ENCODE assay signal across 8 mouse cellular contexts in the genomic region with DNA sequence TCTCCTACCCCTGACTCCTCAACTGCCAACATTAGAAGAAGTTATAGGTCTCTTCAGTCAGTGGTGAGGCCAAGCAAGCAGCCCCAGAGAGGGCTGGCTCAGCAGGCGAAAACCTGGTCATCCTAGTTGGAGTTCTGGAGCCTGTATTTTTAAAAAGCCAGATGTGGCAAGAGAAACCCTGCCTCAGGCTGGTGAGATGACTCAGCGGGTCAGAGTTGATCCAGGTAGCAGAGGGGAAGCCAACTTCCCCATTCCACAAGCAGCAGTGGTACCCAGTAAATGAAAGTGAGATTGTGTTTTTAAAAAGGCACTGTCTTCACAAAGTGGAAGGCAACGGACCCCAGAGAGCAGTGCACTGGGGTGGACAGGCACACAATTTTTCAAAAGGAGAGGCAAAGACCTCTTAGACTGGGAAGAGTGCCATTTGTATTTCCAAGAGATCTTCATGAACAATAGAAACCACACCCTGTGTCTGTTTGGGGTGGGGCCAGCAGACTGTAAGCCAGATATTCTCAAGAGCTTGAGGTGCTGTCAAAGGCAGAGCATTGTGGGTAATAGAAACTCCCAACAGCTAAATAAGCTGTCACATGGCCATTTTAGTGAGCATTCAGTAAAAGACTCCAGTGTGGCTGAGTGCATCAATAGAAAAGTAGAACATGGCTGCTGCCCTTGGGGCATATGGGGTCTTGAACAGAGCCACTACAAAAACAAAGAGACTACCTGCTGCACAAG. TPM values are rescaled to one million over a fixed set of nuclear protein-coding genes. Genes with fewer than 3 reads are reported as not detected.
A peak's percentile ranks its signal among the peaks of the same experiment; 100 is the strongest.
DNase-seq lines count a peak whose midpoint lies in the region; ATAC-seq lines count a peak whose summit lies in the region.

No protein-coding gene starts in this region.

- H3K4me1 ChIP-seq in hindbrain, embryonic 12.5 days, result peaks cover 3% of the 10 kb centered on the region; the same call in 1 of the 2 replicates
- no peaks in the 10 kb centered on the region for H3K4me1 ChIP-seq in hindbrain, embryonic 14.5 days (replicated peaks; ENCODE audit: control insufficient read depth, insufficient read depth, low read length)
- peaks cover 9% of the 10 kb centered on the region; the same call in 1 of the 2 replicates for H3K4me1 ChIP-seq in brown adipose tissue, adult 24 weeks (ENCODE audit: control insufficient read depth, insufficient read depth, insufficient read length, low read length)

- H3K27ac ChIP-seq in hindbrain, embryonic 12.5 days, result 0 out of 2 replicates have a peak overlapping the region, but pooled peaks have one; percentile 19
- H3K27ac ChIP-seq in hindbrain, embryonic 14.5 days, result no peak overlapping the region
- 0 out of 2 replicates have a peak overlapping the region, but pooled peaks have one; percentile 3 for H3K27ac ChIP-seq in brown adipose tissue, adult 24 weeks (replicated peaks; ENCODE audit: low read depth, low read length)

- H3K36me3 ChIP-seq in hindbrain, embryonic 12.5 days, result peaks cover 99% of the 10 kb centered on the region
- peaks cover 91% of the 10 kb centered on the region for H3K36me3 ChIP-seq in hindbrain, embryonic 14.5 days (replicated peaks; ENCODE audit: control insufficient read depth, insufficient read depth)

- WGBS in hindbrain, embryonic 12.5 days, result 84% methylated on average over 3 of the region's 3 CpGs
- 83% methylated on average over 3 of the region's 3 CpGs for WGBS in hindbrain, embryonic 14.5 days

- no peaks in the 10 kb centered on the region for H3K27me3 ChIP-seq in hindbrain, embryonic 12.5 days
- H3K27me3 ChIP-seq in hindbrain, embryonic 14.5 days (ENCODE audit: control insufficient read depth, insufficient read depth, low read length), result no peaks in the 10 kb centered on the region

- no peak for DNase-seq in hindbrain, embryonic 14.5 days (ENCODE audit: low spot score)
- DNase-seq in lung, postnatal 4 days, result peak; percentile 54 to 65
- no peak for DNase-seq in layer of hippocampus, adult 9-10 months (ENCODE audit: low spot score)
- no peak for DNase-seq in cerebellum, adult 11-12 months
- DNase-seq in layer of hippocampus, adult 8-10 months (ENCODE audit: low spot score in 2 of 2), result no peak

- H3K4me3 ChIP-seq in hindbrain, embryonic 12.5 days, result no peak overlapping the region
- H3K4me3 ChIP-seq in hindbrain, embryonic 14.5 days (replicated peaks; ENCODE audit: low read length), result no peak overlapping the region
- H3K4me3 ChIP-seq in brown adipose tissue, adult 24 weeks (ENCODE audit: insufficient read depth, low read depth, low read length), result no peak overlapping the region

- no peaks in the 10 kb centered on the region for H3K9me3 ChIP-seq in hindbrain, embryonic 12.5 days (replicated peaks)
- H3K9me3 ChIP-seq in hindbrain, embryonic 14.5 days (ENCODE audit: control insufficient read depth, low read length), result no peaks in the 10 kb centered on the region

- H3K4me2 ChIP-seq in hindbrain, embryonic 12.5 days (replicated peaks), result no peak overlapping the region
- no peak overlapping the region for H3K4me2 ChIP-seq in hindbrain, embryonic 14.5 days (replicated peaks)

- ATAC-seq in hindbrain, embryonic 12.5 days (ENCODE audit: low FRiP score), result no peak
- ATAC-seq in hindbrain, embryonic 14.5 days (ENCODE audit: low FRiP score), result no peak
- peak; percentile 52 to 71 for ATAC-seq in hematopoietic stem cell, adult 5-6 weeks (replicated peaks in 1 of 2; ENCODE audit: insufficient read depth in 1 of 2, low FRiP score in 2 of 2, low TSS enrichment in 1 of 2, low read depth in 1 of 2, poor library complexity in 2 of 2, severe bottlenecking in 2 of 2)

- H3K9ac ChIP-seq in hindbrain, embryonic 12.5 days, result no peak overlapping the region
- no peak overlapping the region for H3K9ac ChIP-seq in hindbrain, embryonic 14.5 days

RNA-seq across cellular contexts. Expression of a gene that starts 33.1 kb away (rescaled TPM):
- 672 and 677 TPM in 2 replicates for polyA plus RNA-seq in hindbrain, embryonic 12.5 days (2016; fragmentation: Nextera tagmentation; extraction: Ambion mirVana)
- 404 and 463 TPM in 2 replicates for polyA plus RNA-seq in hindbrain, embryonic 14.5 days (2014; fragmentation: Nextera tagmentation; extraction: Ambion mirVana)
- polyA plus RNA-seq in brown adipose tissue, adult 24 weeks (2012; ENCODE audit: insufficient read depth, insufficient read length, missing spikeins), result 200 and 227 TPM in 2 replicates
- 543 and 564 TPM in 2 replicates for total RNA-seq in hematopoietic stem cell, adult 5-6 weeks (2017)
- total RNA-seq in layer of hippocampus, adult 8-10 months (2022), result 100 to 1,000 TPM; 528 to 559 (median 551) TPM

Comparison
In these comparisons a context has a peak if more than half of its experiments do, and no peak if none do; other contexts are left out.
1. ATAC-seq: peak in hematopoietic stem cell, adult 5-6 weeks (2 of 2); none in hindbrain, embryonic 12.5 days (single experiment) and hindbrain, embryonic 14.5 days (single experiment).
2. DNase-seq: peak in lung, postnatal 4 days (2 of 2); none in hindbrain, embryonic 14.5 days (single experiment), layer of hippocampus, adult 9-10 months (single experiment), cerebellum, adult 11-12 months (single experiment) and layer of hippocampus, adult 8-10 months (0 of 2).